Mouse (Mus musculus) ES-Bruce4 (cell line): ENCODE results near the gene Fancg.

Experiments used
- CTCF ChIP-seq: IDR thresholded peaks from one replicate; pipeline ENCODE4 v1.8.1; 2011; ENCODE audit warnings: low read depth, low read length
- EP300 ChIP-seq: IDR thresholded peaks from 2 replicates; pipeline ENCODE4 v1.6.1; 2011; ENCODE audit warnings: low read depth, low read length; ENCODE audit not compliant: insufficient read depth
- POLR2A ChIP-seq: IDR thresholded peaks from one replicate; pipeline ENCODE4 v1.8.1; 2011; ENCODE audit warnings: low read length; ENCODE audit not compliant: insufficient read depth

GRCm38 (mm10) chr4:43021341-43021740 is 11.0 kb upstream of the Fancg start:
- TF ChIP-seq POLR2A (no peak), CTCF (peak; percentile 40), EP300 (no peak)
